Mouse (Mus musculus) forebrain, embryonic 13.5 days (tissue): ENCODE data around the gene Armc12. TPM values are rescaled to one million over a fixed set of nuclear protein-coding genes. Genes with fewer than 3 reads are reported as not detected.

Experiments
- ATAC-seq: fragments of 200-750 bp; cut with Nextera tagmentation; 2 replicates; pipeline ENCODE4 v1.8.0; 2017
- H3K27ac ChIP-seq: fragments of 300-500 bp; sonication (generic); 2 replicates; pipeline ENCODE4 v1.5.1; 2015; ENCODE audit warnings: inconsistent platforms, mild to moderate bottlenecking, moderate library complexity
- H3K27me3 ChIP-seq: fragments of 300-500 bp; sonication (generic); 2 replicates; pipeline ENCODE4 v1.6.1; 2015; ENCODE audit warnings: mild to moderate bottlenecking, inconsistent platforms
- H3K36me3 ChIP-seq: fragments of 300-500 bp; sonication (generic); 2 replicates; pipeline ENCODE4 v1.6.1; 2015; ENCODE audit warnings: mild to moderate bottlenecking, inconsistent platforms; ENCODE audit not compliant: poor library complexity, severe bottlenecking
- H3K4me1 ChIP-seq: fragments of 300-500 bp; sonication (generic); 2 replicates; pipeline ENCODE4 v1.6.1; 2015; ENCODE audit warnings: inconsistent platforms
- H3K4me2 ChIP-seq: fragments of 300-500 bp; sonication (generic); 2 replicates; pipeline ENCODE4 v1.6.1; 2015; ENCODE audit warnings: inconsistent platforms, mild to moderate bottlenecking, moderate library complexity
- H3K4me3 ChIP-seq: fragments of 300-500 bp; sonication (generic); 2 replicates; pipeline ENCODE4 v1.5.1; 2015; ENCODE audit warnings: mild to moderate bottlenecking, inconsistent platforms
- H3K9ac ChIP-seq: fragments of 300-500 bp; sonication (generic); 2 replicates; pipeline ENCODE4 v1.6.1; 2015; ENCODE audit warnings: mild to moderate bottlenecking, inconsistent platforms
- H3K9me3 ChIP-seq: fragments of 300-500 bp; sonication (generic); replicated peaks from 2 replicates; pipeline ENCODE4 v1.6.1; 2016; ENCODE audit warnings: inconsistent platforms
- WGBS: fragments of 180-500 bp; shearing (Covaris S2); methylation state at CpG from one replicate; pipeline ENCODE4 v1.1.7; 2015; 5-methylcytosine and 5-hydroxymethylcytosine counted together
- polyA plus RNA-seq: library from polyadenylated mRNA; unstranded; fragments of >200 nt; fragmentation: Nextera tagmentation; extraction: Ambion mirVana; gene quantifications from 2 replicates; pipeline ENCODE4 v1.2.1, GENCODE M21; 2015

The Armc12 gene
- polyA plus RNA-seq, 1 experiment from 2014 or later, result not detected

DNA sequence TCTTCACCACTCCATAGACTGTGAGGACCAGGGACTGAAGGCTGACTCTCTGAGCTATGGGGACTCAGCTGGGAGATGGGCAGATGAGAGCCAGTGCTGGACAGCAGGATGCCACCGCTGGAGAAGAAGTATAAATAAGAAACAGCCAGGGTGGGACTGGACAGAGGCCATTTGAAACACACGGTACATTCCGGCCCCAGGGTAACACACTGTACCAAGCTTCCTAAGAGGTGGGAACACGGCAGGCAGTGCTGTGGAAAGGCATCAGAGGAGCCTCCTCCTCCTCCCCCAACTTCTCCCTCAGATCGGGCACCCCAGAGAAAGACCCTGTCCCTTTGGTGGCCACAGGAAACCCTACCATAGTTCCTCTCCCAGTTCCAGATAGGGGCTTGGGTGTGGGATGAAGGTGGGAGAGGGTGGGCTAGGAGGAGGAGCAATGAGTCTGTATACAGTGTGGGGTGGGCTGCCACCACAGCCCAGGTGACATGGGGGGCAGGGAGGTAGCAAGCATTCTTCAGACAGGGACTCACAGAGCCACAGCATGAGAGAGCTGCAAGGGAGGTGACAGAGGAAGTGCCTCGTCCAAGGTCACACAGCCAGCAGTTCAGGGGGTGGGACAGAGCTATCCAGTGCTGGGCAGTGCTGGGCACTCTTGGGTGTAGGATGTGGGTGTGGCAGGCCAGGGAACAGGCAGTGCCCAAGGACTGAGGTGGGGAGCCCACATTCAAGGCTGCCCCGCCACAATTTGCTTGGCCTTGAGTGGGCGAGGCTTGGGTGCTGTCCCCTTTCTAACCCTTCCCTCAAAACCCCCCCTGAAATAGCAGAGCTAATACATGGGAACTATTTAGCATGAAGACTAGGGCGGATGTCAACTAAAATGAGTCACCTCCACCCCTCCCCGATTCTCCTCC lies 14.9 kb upstream of the Armc12 start:
- no peak overlapping the region for H3K27ac ChIP-seq
- H3K4me3 ChIP-seq, result no peak overlapping the region
- 76% methylated on average over 10 of the region's 10 CpGs for WGBS

GRCm38 (mm10) chr17:28516881-28517280 lies 13.7 kb upstream of the Armc12 start:
- no peak for ATAC-seq
- peaks cover 22% of the 10 kb centered on the region for H3K27me3 ChIP-seq
- WGBS, result 80% methylated on average over 4 of the region's 4 CpGs
- H3K9ac ChIP-seq, result no peak overlapping the region
- no peaks in the 10 kb centered on the region for H3K9me3 ChIP-seq
- no peak overlapping the region for H3K4me3 ChIP-seq
- no peak overlapping the region for H3K27ac ChIP-seq
- H3K4me1 ChIP-seq, result peaks cover 23% of the 10 kb centered on the region
- peak overlapping the region; percentile 72 for H3K4me2 ChIP-seq
- no peaks in the 10 kb centered on the region for H3K36me3 ChIP-seq

More for the DNA sequence above, 14.9 kb upstream of the Armc12 start:
- H3K9me3 ChIP-seq, result no peaks in the 10 kb centered on the region
- no peak for ATAC-seq
- no peaks in the 10 kb centered on the region for H3K36me3 ChIP-seq
- no peak overlapping the region for H3K4me2 ChIP-seq
- peaks cover 22% of the 10 kb centered on the region for H3K27me3 ChIP-seq
- H3K4me1 ChIP-seq, result peaks cover 26% of the 10 kb centered on the region
- no peak overlapping the region for H3K9ac ChIP-seq

- Histone ChIP-seq H3K4me1 (peaks cover 28% of the 10 kb centered on the region), H3K4me2 (peak within 1 kb of the TSS; percentile 72), H3K9me3 (no peaks in the 10 kb centered on the region), H3K36me3 (no peaks in the 10 kb centered on the region), H3K9ac (peak within 1 kb of the TSS; percentile 64), H3K27me3 (peaks cover 18% of the 10 kb centered on the region), H3K4me3 (peak within 1 kb of the TSS; percentile 47), H3K27ac (peak within 1 kb of the TSS; percentile 79)
- WGBS, result under 1% methylated on average over 16 of the region's 16 CpGs
- ATAC-seq, result peak; percentile 50
These were observed 13.1 kb upstream of the Armc12 start, which contains the start of gene Fkbp5 for GRCm38 (mm10) chr17:28517441-28517955. Gene Fkbp5 (minus strand): TSS chr17:28517527.

GRCm38 (mm10) chr17:28517956-28518614 lies 12.5 kb upstream of the Armc12 start:
- Histone ChIP-seq H3K9me3 (no peaks in the 10 kb centered on the region), H3K27me3 (peaks cover 14% of the 10 kb centered on the region)
- WGBS, result under 1% methylated on average over 30 of the region's 46 CpGs

DNA sequence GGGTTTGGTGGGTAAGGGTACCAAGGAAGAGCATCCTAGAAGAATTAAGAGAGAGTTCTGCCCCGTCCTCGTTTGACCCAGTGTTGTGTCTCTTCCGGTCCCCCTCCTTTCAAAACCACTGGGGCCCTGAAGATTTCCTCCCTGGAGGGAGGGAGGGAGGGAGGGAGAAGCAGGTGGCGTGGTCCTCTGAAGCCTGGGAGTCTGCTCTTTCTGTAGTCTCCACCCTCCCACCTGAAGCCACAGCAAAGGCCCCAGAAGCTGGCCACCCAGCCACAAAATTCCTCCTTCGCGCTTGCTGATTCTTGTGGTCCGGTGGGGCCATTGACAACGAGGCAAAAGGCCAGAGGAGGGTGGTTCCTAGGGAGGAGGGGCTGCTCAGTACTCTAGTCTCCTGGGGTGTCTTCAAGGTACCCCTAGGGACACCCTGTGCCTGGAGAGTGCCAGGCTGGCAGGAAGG lies 12.0 kb upstream of the Armc12 start:
- 31% methylated on average over 8 of the region's 8 CpGs for WGBS
- H3K27ac ChIP-seq, result no peak overlapping the region
- H3K9ac ChIP-seq, result 0 out of 2 replicates have a peak overlapping the region, but pooled peaks have one; percentile 64
- no peaks in the 10 kb centered on the region for H3K36me3 ChIP-seq
- H3K4me3 ChIP-seq, result peak overlapping the region; percentile 47
- H3K9me3 ChIP-seq, result no peaks in the 10 kb centered on the region
- peaks cover 14% of the 10 kb centered on the region for H3K27me3 ChIP-seq
- peaks cover 33% of the 10 kb centered on the region for H3K4me1 ChIP-seq
- H3K4me2 ChIP-seq, result peak overlapping the region; percentile 72
- no peak for ATAC-seq

More at GRCm38 (mm10) chr17:28517956-28518614, 12.5 kb upstream of the Armc12 start:
- H3K4me3 ChIP-seq, result peak overlapping the region; percentile 47
- H3K4me1 ChIP-seq, result peaks cover 28% of the 10 kb centered on the region
- peak overlapping the region; percentile 79 for H3K27ac ChIP-seq
- no peaks in the 10 kb centered on the region for H3K36me3 ChIP-seq
- peak overlapping the region; percentile 64 for H3K9ac ChIP-seq
- peak; percentile 76 for ATAC-seq
- H3K4me2 ChIP-seq, result peak overlapping the region; percentile 72

DNA sequence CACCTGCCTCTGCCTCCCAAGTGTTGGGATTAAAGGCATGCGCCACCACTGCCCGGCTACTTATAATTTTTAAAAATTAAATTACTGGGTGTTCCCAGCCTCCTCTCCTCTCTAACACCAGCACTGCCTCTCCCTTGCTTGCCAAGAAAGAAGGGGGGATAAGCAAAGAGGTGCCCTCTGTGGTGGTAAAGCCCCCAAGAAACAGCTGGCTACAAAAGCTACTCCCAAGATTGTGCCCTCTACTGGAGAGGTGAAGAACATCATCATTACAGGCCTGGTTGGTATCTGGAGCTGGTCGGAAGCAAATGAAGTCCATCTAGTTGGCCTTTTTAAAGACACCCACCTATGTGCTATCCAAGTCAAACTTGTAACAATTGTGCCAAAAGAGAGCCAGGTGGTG lies 10.8 kb upstream of the Armc12 start:
- H3K27me3 ChIP-seq, result peaks cover 25% of the 10 kb centered on the region
- H3K9me3 ChIP-seq, result no peaks in the 10 kb centered on the region
- no peak for ATAC-seq

GRCm38 (mm10) chr17:28520561-28520960 lies 10.0 kb upstream of the Armc12 start:
- H3K9ac ChIP-seq, result no peak overlapping the region
- no peak for ATAC-seq
- 81% methylated on average over 4 of the region's 4 CpGs for WGBS
- H3K27me3 ChIP-seq, result peaks cover 23% of the 10 kb centered on the region
- peaks cover 36% of the 10 kb centered on the region for H3K4me1 ChIP-seq
- H3K4me3 ChIP-seq, result no peak overlapping the region
- H3K36me3 ChIP-seq, result no peaks in the 10 kb centered on the region
- H3K9me3 ChIP-seq, result no peaks in the 10 kb centered on the region
- no peak overlapping the region for H3K27ac ChIP-seq
- H3K4me2 ChIP-seq, result no peak overlapping the region

More for the DNA sequence above, 10.8 kb upstream of the Armc12 start:
- H3K27ac ChIP-seq, result no peak overlapping the region
- no peak overlapping the region for H3K4me3 ChIP-seq
- peaks cover 36% of the 10 kb centered on the region for H3K4me1 ChIP-seq
- WGBS, result 94% methylated on average over 3 of the region's 3 CpGs
- no peak overlapping the region for H3K4me2 ChIP-seq
- H3K9ac ChIP-seq, result no peak overlapping the region
- H3K36me3 ChIP-seq, result no peaks in the 10 kb centered on the region

- WGBS, result 71% methylated on average over 5 of the region's 5 CpGs
These were observed 9.4 kb upstream of the Armc12 start for GRCm38 (mm10) chr17:28521071-28521726.

DNA sequence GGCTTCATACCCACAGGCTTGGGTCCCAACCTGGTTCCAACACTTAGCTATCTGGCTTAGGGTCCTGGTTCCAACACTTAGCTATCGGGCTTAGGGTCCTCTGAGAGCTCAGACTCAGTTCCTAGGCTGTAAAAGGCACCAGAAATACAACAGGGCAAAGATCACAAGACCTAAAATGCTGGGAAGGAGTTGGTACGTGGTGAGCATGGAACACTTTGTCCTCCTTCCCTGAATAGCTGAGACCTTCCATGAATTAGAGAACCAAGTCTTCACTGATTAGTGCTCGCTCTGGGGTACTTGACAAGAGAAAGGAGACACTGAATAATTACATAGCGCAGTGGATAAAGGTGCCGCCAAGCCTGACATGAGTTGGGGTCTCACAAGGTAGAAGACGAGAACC lies 8.7 kb upstream of the Armc12 start:
- no peak overlapping the region for H3K27ac ChIP-seq
- H3K9me3 ChIP-seq, result no peaks in the 10 kb centered on the region
- peak overlapping the region; percentile 82; the same call in 1 of the 2 replicates for H3K9ac ChIP-seq
- H3K27me3 ChIP-seq, result peaks cover 23% of the 10 kb centered on the region
- H3K36me3 ChIP-seq, result no peaks in the 10 kb centered on the region
- peaks cover 36% of the 10 kb centered on the region for H3K4me1 ChIP-seq
- H3K4me2 ChIP-seq, result peak overlapping the region; percentile 89
- no peak for ATAC-seq
- WGBS, result 31% methylated on average over 6 of the region's 6 CpGs
- H3K4me3 ChIP-seq, result peak overlapping the region; percentile 77

More at GRCm38 (mm10) chr17:28521071-28521726, 9.4 kb upstream of the Armc12 start:
- H3K27me3 ChIP-seq, result peaks cover 23% of the 10 kb centered on the region
- no peak for ATAC-seq
- H3K9me3 ChIP-seq, result no peaks in the 10 kb centered on the region
- H3K36me3 ChIP-seq, result no peaks in the 10 kb centered on the region
- peak overlapping the region; percentile 89; the same call in 1 of the 2 replicates for H3K4me2 ChIP-seq
- no peak overlapping the region for H3K4me3 ChIP-seq
- peaks cover 36% of the 10 kb centered on the region for H3K4me1 ChIP-seq
- H3K9ac ChIP-seq, result no peak overlapping the region
- no peak overlapping the region for H3K27ac ChIP-seq

- Histone ChIP-seq H3K4me2 (peak overlapping the region; percentile 89), H3K27ac (peak overlapping the region; percentile 83), H3K4me1 (peaks cover 31% of the 10 kb centered on the region), H3K36me3 (no peaks in the 10 kb centered on the region), H3K4me3 (peak overlapping the region; percentile 77), H3K9me3 (no peaks in the 10 kb centered on the region), H3K27me3 (peaks cover 23% of the 10 kb centered on the region), H3K9ac (peak overlapping the region; percentile 82)
- peak; percentile 88 for ATAC-seq
- WGBS, result under 1% methylated on average over 40 of the region's 66 CpGs
These were observed 7.8 kb upstream of the Armc12 start for GRCm38 (mm10) chr17:28522623-28523354.
